In genomic region chr12:12534779-12535178, GRCm38 (mm10) we compare ENCODE assay signal across 30 mouse cellular contexts.
DNase-seq lines count a peak whose midpoint lies in the region; ATAC-seq lines count a peak whose summit lies in the region.
"Had no signal": no experiment of that assay in that cellular context is flagged by ENCODE, and none has a peak within 500 bp of the region (broad histone marks: within the 10 kb centered on the region; RNA-seq: fewer than 3 reads in every experiment).

No protein-coding gene starts in this region.

- ATAC-seq in heart, embryonic 11.5 days (replicated peaks; ENCODE audit: insufficient number of reproducible peaks, low FRiP score, low TSS enrichment), result no peak
- no peak for ATAC-seq in megakaryocyte, adult 5-6 weeks (ENCODE audit: poor library complexity, severe bottlenecking)
- ATAC-seq: CD4-positive, CD25-positive, alpha-beta regulatory T cell, adult 4 months; forebrain, embryonic 13.5 days; liver, embryonic 12.5 days; liver, postnatal 0 days had no signal

- H3K9me3 ChIP-seq in heart, embryonic 11.5 days (replicated peaks; ENCODE audit: control insufficient read depth, low read length), result no peaks in the 10 kb centered on the region
- no peaks in the 10 kb centered on the region for H3K9me3 ChIP-seq in megakaryocyte, embryonic 14.5 days
- H3K9me3 ChIP-seq: forebrain, embryonic 13.5 days; liver, embryonic 12.5 days; midbrain, embryonic 12.5 days; neural tube, embryonic 15.5 days had no signal

- no peak overlapping the region for H3K9ac ChIP-seq in heart, embryonic 11.5 days (ENCODE audit: low read depth, low read length)
- H3K9ac ChIP-seq: forebrain, embryonic 13.5 days; hindbrain, embryonic 14.5 days; liver, embryonic 12.5 days; liver, postnatal 0 days; midbrain, embryonic 12.5 days; neural tube, embryonic 15.5 days had no signal

- WGBS in heart, embryonic 11.5 days (ENCODE audit: insufficient replicate concordance), result 7% methylated on average over 2 of the region's 2 CpGs

- 0 out of 2 replicates have a peak overlapping the region, but pooled peaks have one; percentile 20 for H3K4me2 ChIP-seq in heart, embryonic 11.5 days
- H3K4me2 ChIP-seq: forebrain, embryonic 13.5 days; hindbrain, embryonic 14.5 days; liver, embryonic 12.5 days; midbrain, embryonic 12.5 days; neural tube, embryonic 15.5 days had no signal

- H3K27me3 ChIP-seq in heart, embryonic 11.5 days (ENCODE audit: control insufficient read depth, insufficient read depth, low read length), result no peaks in the 10 kb centered on the region
- no peaks in the 10 kb centered on the region for H3K27me3 ChIP-seq in megakaryocyte, embryonic 14.5 days (replicated peaks)
- H3K27me3 ChIP-seq: forebrain, embryonic 13.5 days; liver, embryonic 12.5 days; midbrain, embryonic 12.5 days; neural tube, embryonic 15.5 days had no signal

- no peak overlapping the region for H3K4me3 ChIP-seq in heart, embryonic 11.5 days (ENCODE audit: low read depth, low read length)
- peak overlapping the region; percentile 59 for H3K4me3 ChIP-seq in megakaryocyte, embryonic 14.5 days (replicated peaks)
- H3K4me3 ChIP-seq: erythroblast, embryonic 14.5 days; forebrain, embryonic 13.5 days; layer of hippocampus, adult 2 months; left cerebral cortex, adult 2 months; liver, embryonic 12.5 days; midbrain, embryonic 12.5 days; neural tube, embryonic 15.5 days had no signal

- H3K36me3 ChIP-seq in heart, embryonic 11.5 days (ENCODE audit: control insufficient read depth, insufficient read depth, low read length), result no peaks in the 10 kb centered on the region
- no peaks in the 10 kb centered on the region for H3K36me3 ChIP-seq in megakaryocyte, embryonic 14.5 days (replicated peaks; ENCODE audit: low read length)
- H3K36me3 ChIP-seq: liver, embryonic 12.5 days; midbrain, embryonic 12.5 days; neural tube, embryonic 15.5 days had no signal

- H3K4me1 ChIP-seq in heart, embryonic 11.5 days (ENCODE audit: control insufficient read depth, insufficient read depth, low read length), result peaks cover 7% of the 10 kb centered on the region
- peaks cover 69% of the 10 kb centered on the region for H3K4me1 ChIP-seq in megakaryocyte, embryonic 14.5 days
- H3K4me1 ChIP-seq: forebrain, embryonic 13.5 days; neural tube, embryonic 15.5 days had no signal

- H3K27ac ChIP-seq in heart, embryonic 11.5 days (ENCODE audit: low read depth, low read length), result no peak overlapping the region
- H3K27ac ChIP-seq: forebrain, embryonic 13.5 days; hindbrain, embryonic 14.5 days; layer of hippocampus, adult 2 months; left cerebral cortex, adult 2 months; liver, embryonic 12.5 days; macrophage; midbrain, embryonic 12.5 days; neural tube, embryonic 15.5 days had no signal

- DNase-seq in heart, adult 18-20 months, result no peak
- peak; percentile 21 for DNase-seq in embryo, embryonic 9.5 days (ENCODE audit: extremely low spot score)
- DNase-seq in yolk sac, embryonic 10.5 days (ENCODE audit: low spot score), result peak; percentile 6
- DNase-seq in cerebellum, postnatal 4 days (ENCODE audit: low spot score in 2 of 2), result no peak
- DNase-seq: adrenal gland, postnatal 25 days; cerebellum, adult 18-20 months; cerebellum, postnatal 10 days; gastrocnemius, postnatal 10 days; heart, postnatal 36 days; kidney, adult 2 months; kidney, postnatal 36 days; left cerebral cortex, postnatal 4 days; liver, postnatal 0 days; lung, postnatal 10 days; right cerebral cortex, postnatal 25 days; spleen, adult 18-20 months; thymus, postnatal 14 days had no signal

Comparison
In these comparisons a context has a peak if more than half of its experiments do, and no peak if none do; other contexts are left out.
1. DNase-seq: peak in embryo, embryonic 9.5 days (single experiment) and yolk sac, embryonic 10.5 days (single experiment); none in heart, adult 18-20 months (0 of 2) and cerebellum, postnatal 4 days (0 of 2).